Mouse (Mus musculus): ENCODE measurements at regions not wholly inside any gene's neighbourhood (a gene's known extent, or its start where the extent isn't known, plus 50 kb on each side); places are given as distances from the start of the nearest gene placed in this dataset.

DNA sequence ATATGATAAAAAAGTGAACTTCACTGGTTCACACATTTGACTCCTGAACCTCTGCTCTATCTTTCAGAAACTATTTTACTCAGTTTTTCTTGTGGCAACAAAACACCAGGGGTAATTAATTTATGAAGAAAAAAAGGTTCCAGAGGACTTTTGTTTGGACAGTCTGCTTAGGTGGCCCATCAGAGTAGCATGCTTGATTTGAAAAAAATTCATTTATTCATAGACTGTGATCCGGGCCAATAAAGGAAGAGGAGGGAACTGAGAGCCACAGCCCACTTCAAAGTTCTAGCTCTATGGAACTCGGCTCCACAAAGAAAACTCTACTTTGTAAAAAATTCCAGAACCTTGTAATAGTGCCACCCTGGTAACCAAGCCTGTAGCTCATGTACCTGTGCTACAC, 248.8 kb downstream of the Etv1 start:
- no peak for DNase-seq (ENCODE audit: low spot score)
- Histone ChIP-seq H3K36me3 (ENCODE audit: insufficient read depth, low read length) (no peaks in the 10 kb centered on the region), H3K4me1 (ENCODE audit: insufficient read depth, low read length) (no peaks in the 10 kb centered on the region), H3K4me3 (ENCODE audit: low read length) (no peak overlapping the region), H3K27me3 (ENCODE audit: insufficient read depth, low read length) (no peaks in the 10 kb centered on the region), H3K9me3 (ENCODE audit: low read length) (no peaks in the 10 kb centered on the region), H3K9ac (replicated peaks; ENCODE audit: low read length) (no peak overlapping the region), H3K27ac (no peak overlapping the region), H3K4me2 (ENCODE audit: low read depth, low read length) (no peak overlapping the region)
- no peak for TF ChIP-seq CTCF (IDR thresholded peaks at IDR 0.05; ENCODE audit: low read depth)
- 30% methylated on average over 2 of the region's 2 CpGs for WGBS
- no peak for ATAC-seq

DNA sequence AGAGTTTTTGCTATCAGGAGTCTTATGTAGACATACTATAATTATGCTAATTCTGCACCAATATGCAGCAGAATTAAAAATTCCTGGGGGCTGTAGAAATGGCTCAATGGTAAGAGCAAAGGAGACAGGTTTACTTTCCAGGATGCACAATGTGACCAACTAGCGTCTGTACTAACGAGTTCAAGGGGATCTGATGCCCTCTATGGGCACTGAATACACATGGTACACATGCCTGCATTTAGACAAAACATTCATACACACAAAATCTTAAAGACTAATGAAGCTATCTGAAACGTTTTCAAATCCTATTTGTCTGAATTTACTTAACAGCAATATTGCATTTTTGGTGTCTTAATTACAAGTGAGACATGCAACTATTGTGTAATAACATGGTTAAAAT, 254.8 kb downstream of the Etv1 start:
- no peak overlapping the region for H3K9ac ChIP-seq (replicated peaks; ENCODE audit: low read length)
- no peaks in the 10 kb centered on the region for H3K27me3 ChIP-seq (ENCODE audit: insufficient read depth, low read length)
- H3K4me1 ChIP-seq (ENCODE audit: insufficient read depth, low read length), result no peaks in the 10 kb centered on the region
- ATAC-seq, result no peak
- H3K27ac ChIP-seq, result no peak overlapping the region
- H3K9me3 ChIP-seq (ENCODE audit: low read length), result no peaks in the 10 kb centered on the region
- DNase-seq (ENCODE audit: low spot score), result no peak
- WGBS, result 72% methylated on average over 3 of the region's 3 CpGs
- no peak overlapping the region for H3K4me3 ChIP-seq (ENCODE audit: low read length)
- no peak overlapping the region for H3K4me2 ChIP-seq (ENCODE audit: low read depth, low read length)
- no peaks in the 10 kb centered on the region for H3K36me3 ChIP-seq (ENCODE audit: insufficient read depth, low read length)
- no peak for TF ChIP-seq CTCF (IDR thresholded peaks at IDR 0.05; ENCODE audit: low read depth)

DNA sequence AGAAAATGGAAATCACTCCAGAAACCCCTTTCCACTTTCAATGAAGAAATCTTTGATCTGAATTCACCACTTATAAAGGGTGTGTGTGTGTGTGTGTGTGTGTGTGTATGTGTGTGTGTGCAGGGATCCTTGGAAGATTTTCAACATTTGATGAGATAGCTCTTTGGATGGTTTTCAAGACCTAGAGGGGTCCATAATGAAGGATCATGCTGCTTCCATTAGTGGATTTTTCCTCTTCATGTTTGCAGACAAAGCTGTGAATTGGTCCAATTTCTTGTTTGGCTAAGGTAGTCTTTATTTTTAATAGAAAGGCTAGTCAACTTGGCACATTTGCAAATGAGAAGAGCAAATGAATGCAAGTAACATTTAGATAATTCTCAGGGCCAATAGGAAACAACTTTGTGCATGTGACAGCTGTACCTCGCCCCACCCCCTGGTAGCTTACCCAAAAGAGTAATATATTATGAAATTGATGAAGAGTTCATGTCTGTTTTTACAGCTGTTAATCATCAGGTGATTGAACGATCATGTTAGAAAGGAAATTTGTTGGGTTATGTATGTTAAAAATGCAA, 257.4 kb downstream of the Etv1 start:
- Histone ChIP-seq H3K27ac (no peak overlapping the region), H3K4me1 (ENCODE audit: insufficient read depth, low read length) (no peaks in the 10 kb centered on the region), H3K4me2 (ENCODE audit: low read depth, low read length) (no peak overlapping the region), H3K27me3 (ENCODE audit: insufficient read depth, low read length) (no peaks in the 10 kb centered on the region), H3K9ac (replicated peaks; ENCODE audit: low read length) (no peak overlapping the region), H3K36me3 (ENCODE audit: insufficient read depth, low read length) (no peaks in the 10 kb centered on the region), H3K9me3 (ENCODE audit: low read length) (no peaks in the 10 kb centered on the region), H3K4me3 (ENCODE audit: low read length) (no peak overlapping the region)
- WGBS, result 83% methylated on average over 2 of the region's 2 CpGs
- TF ChIP-seq CTCF (IDR thresholded peaks at IDR 0.05; ENCODE audit: low read depth), result no peak
- ATAC-seq (no peak), DNase-seq (ENCODE audit: low spot score) (peak; percentile 3)

DNA sequence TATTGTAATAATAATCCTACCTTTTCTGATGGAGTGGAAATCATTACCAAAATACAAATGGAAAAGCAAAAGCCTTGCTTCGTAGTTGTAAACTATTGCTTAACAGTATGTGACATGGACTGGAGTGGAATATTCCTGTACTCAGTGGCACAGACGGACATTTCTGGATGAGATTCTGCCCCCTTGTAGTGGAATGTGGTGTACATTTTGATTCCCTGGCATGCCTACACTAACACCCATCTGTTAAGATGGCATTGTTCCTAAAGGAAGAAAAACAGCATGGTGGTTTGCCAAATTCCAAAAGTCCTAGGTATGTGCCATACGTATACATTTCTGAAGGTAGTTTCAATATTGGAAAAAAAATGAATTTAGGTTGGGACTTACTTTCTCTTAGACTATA, 258.9 kb downstream of the Etv1 start:
- Histone ChIP-seq H3K9me3 (ENCODE audit: low read length) (no peaks in the 10 kb centered on the region), H3K4me3 (ENCODE audit: low read length) (no peak overlapping the region), H3K4me1 (ENCODE audit: insufficient read depth, low read length) (no peaks in the 10 kb centered on the region), H3K36me3 (ENCODE audit: insufficient read depth, low read length) (no peaks in the 10 kb centered on the region), H3K4me2 (ENCODE audit: low read depth, low read length) (no peak overlapping the region), H3K27me3 (ENCODE audit: insufficient read depth, low read length) (no peaks in the 10 kb centered on the region), H3K27ac (no peak overlapping the region), H3K9ac (replicated peaks; ENCODE audit: low read length) (no peak overlapping the region)
- peak; percentile 6 for DNase-seq (ENCODE audit: low spot score)
- WGBS, result 64% methylated on average over 3 of the region's 3 CpGs
- ATAC-seq, result no peak
- TF ChIP-seq CTCF (IDR thresholded peaks at IDR 0.05; ENCODE audit: low read depth), result 0 out of 2 replicates have a peak, but pooled peaks have one; percentile 4

DNA sequence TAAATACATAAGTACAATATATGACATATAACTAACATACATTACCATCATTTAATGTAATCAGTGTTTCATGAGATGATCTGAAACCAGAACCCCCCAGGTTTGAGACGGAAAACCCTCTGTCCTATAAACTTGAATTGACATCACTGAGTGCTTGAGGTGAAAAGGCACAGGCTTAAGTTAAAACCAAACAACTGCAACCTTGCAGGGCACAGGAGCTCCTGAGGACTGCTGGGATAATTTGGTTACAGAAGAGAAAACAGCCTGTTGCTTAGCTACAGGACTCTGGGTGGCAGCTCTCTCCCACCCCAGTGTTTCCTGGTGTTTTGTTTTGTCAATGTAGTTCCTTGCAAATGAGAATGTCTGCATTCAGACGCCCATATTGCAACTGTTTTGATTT, 259.5 kb downstream of the Etv1 start:
- no peaks in the 10 kb centered on the region for H3K9me3 ChIP-seq (ENCODE audit: low read length)
- no peak for TF ChIP-seq CTCF (IDR thresholded peaks at IDR 0.05; ENCODE audit: low read depth)
- no peaks in the 10 kb centered on the region for H3K4me1 ChIP-seq (ENCODE audit: insufficient read depth, low read length)
- ATAC-seq (no peak), DNase-seq (ENCODE audit: low spot score) (no peak)
- H3K4me3 ChIP-seq (ENCODE audit: low read length), result no peak overlapping the region
- no peak overlapping the region for H3K27ac ChIP-seq
- no peak overlapping the region for H3K4me2 ChIP-seq (ENCODE audit: low read depth, low read length)
- WGBS, result 32% methylated on average over 2 of the region's 2 CpGs
- no peak overlapping the region for H3K9ac ChIP-seq (replicated peaks; ENCODE audit: low read length)
- H3K36me3 ChIP-seq (ENCODE audit: insufficient read depth, low read length), result no peaks in the 10 kb centered on the region
- no peaks in the 10 kb centered on the region for H3K27me3 ChIP-seq (ENCODE audit: insufficient read depth, low read length)

DNA sequence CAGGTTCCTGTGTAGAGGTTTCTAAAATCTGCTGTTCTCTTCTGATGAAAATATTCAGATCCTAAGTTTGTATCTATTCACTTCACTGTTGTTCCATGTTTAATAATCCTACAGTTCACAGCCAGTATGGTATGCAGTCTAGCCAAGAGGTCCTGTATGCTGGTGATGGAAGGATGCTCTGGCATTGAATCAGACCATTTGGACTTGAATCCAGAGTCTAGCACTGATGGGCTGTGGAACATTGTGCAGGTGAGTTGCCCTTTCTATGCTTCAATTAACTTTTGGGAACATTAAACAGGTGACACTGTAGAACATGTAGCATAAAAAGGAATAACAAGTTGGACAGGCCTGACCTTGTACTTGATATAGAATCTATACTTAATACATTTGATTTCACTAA, 267.9 kb downstream of the Etv1 start:
- H3K9ac ChIP-seq (replicated peaks; ENCODE audit: low read length), result no peak overlapping the region
- no peaks in the 10 kb centered on the region for H3K4me1 ChIP-seq (ENCODE audit: insufficient read depth, low read length)
- ATAC-seq (no peak), DNase-seq (ENCODE audit: low spot score) (no peak)
- H3K36me3 ChIP-seq (ENCODE audit: insufficient read depth, low read length), result no peaks in the 10 kb centered on the region
- H3K4me3 ChIP-seq (ENCODE audit: low read length), result no peak overlapping the region
- H3K27ac ChIP-seq, result no peak overlapping the region
- no peak overlapping the region for H3K4me2 ChIP-seq (ENCODE audit: low read depth, low read length)
- no peaks in the 10 kb centered on the region for H3K9me3 ChIP-seq (ENCODE audit: low read length)
- TF ChIP-seq CTCF (IDR thresholded peaks at IDR 0.05; ENCODE audit: low read depth), result no peak
- H3K27me3 ChIP-seq (ENCODE audit: insufficient read depth, low read length), result no peaks in the 10 kb centered on the region

DNA sequence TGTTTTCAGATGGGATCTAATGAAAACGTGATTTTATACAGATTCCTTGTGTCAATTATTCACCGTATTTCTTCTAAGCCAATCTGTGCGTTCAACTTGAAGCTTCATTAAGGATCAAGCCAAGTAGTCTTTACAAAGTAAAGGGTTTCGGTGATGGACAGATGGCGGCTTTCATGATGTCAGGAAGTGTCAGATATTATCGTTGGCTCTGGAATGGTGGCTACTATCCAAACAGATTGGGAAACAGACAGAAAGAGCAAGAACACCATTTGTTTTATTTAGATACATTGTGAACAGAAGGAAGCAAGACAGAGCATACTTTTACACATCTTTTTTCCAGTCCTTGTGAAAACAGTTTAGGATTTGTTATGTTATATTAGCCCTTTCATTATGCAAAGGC, 269.3 kb downstream of the Etv1 start:
- Histone ChIP-seq H3K4me1 (ENCODE audit: insufficient read depth, low read length) (no peaks in the 10 kb centered on the region), H3K4me2 (ENCODE audit: low read depth, low read length) (no peak overlapping the region), H3K9ac (replicated peaks; ENCODE audit: low read length) (no peak overlapping the region), H3K36me3 (ENCODE audit: insufficient read depth, low read length) (no peaks in the 10 kb centered on the region), H3K4me3 (ENCODE audit: low read length) (no peak overlapping the region), H3K9me3 (ENCODE audit: low read length) (no peaks in the 10 kb centered on the region), H3K27ac (no peak overlapping the region), H3K27me3 (ENCODE audit: insufficient read depth, low read length) (no peaks in the 10 kb centered on the region)
- DNase-seq (ENCODE audit: low spot score), result peak; percentile 55
- TF ChIP-seq CTCF (IDR thresholded peaks at IDR 0.05; ENCODE audit: low read depth), result no peak
- WGBS, result 56% methylated on average over 6 of the region's 6 CpGs
- no peak for ATAC-seq

Measured in hindbrain, postnatal 0 days (tissue).